Mouse (Mus musculus): Measurements from ENCODE around the gene Pck2. TPM values are rescaled to one million over a fixed set of nuclear protein-coding genes. Genes with fewer than 3 reads are reported as not detected.
A peak's percentile ranks its signal among the peaks of the same experiment; 100 is the strongest.

The Pck2 gene
- polyA plus RNA-seq, 2 experiments from 2014 or later, result 37.3 to 57.7 TPM

DNA sequence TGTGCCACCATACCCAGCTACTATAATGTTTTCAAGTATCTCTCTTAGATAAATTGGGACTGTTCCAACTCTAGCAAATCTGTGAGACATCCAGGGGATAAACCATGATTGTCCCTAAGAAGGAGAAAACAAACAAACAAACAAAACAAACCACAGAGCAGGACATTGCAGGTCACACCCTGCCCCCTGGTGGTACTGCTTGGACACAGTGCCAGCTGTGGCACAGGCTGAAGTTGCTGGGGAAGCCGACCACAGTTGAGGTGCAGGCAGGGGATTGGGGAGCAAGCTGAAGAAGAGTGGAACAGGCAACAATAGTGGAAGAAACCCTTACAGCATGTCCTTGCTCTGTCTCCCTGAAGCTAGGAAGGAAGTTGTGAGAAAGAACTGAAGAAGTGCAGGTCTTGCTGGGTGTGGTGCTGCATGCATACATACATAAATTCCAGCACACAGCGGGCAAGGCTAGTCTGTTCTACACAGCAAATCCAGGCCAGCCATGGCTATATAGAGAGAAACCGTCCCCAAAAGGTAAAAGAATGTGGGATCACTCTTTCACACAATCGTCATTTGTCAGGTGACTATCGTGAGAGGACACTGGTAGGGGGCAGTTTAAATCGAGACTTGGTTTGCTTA, 3.8 kb upstream of the Pck2 start:
- ATAC-seq, result no peak

DNA sequence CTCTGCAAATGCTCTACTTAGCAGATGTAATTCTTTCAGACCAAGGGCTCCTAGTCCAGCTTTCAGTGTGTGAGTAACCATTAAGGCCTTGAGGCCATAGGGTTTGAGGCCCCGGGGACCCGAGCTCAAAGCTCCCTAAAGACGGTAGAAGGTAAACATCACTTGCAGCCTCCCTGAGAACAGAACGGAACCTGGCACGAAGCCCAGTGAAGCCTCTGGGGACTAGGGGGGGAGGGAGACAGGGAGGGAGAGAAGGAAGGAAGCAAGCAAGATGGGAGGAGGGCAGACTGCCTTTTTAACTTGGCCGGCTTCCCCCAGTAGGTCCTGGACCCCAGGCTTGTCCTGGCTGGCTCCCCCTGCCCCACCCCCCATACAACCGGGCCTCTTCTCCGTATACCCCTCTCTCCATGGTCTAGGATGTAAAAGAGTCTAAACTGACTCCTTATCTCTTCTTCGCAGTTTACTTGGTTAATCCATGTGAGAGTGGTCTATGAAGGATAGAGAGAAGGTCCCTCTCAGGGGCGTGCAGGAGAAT, 788 bp downstream of the Pck2 start:
- ATAC-seq, result peak; percentile 48

DNA sequence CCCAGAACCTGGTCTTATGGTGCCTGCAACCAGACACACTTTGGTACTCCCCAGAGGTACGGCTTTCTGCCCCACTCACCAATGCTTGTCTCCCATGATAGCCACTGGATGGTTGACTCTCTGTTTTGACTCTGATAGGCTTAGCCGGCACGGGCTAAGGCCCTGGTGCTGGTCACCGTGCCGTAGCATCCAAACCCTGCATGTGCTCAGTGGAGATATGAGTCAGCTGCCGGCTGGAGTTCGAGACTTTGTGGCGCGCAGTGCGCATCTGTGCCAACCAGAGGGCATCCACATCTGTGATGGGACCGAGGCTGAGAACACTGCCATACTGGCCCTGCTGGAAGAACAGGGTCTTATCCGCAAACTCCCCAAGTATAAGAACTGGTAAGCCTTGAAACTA, 2.2 kb downstream of the Pck2 start:
- ATAC-seq, result no peak

DNA sequence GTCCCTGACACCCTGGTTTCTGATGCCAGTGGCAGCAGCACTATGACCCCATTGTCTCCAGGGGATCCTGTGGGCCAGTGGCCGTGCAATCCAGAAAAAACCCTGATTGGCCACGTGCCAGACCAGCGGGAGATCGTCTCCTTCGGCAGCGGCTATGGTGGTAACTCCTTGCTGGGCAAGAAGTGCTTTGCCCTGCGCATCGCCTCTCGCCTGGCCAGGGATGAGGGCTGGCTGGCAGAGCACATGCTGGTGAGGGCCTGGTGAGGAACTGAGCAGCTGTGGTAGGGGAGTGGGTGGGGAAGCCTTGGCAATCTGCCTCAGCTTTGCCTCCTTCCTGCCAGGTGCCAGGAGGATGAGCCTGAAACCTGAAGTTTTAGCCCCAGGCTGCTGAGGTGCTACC, 4.3 kb downstream of the Pck2 start:
- no peak for ATAC-seq

DNA sequence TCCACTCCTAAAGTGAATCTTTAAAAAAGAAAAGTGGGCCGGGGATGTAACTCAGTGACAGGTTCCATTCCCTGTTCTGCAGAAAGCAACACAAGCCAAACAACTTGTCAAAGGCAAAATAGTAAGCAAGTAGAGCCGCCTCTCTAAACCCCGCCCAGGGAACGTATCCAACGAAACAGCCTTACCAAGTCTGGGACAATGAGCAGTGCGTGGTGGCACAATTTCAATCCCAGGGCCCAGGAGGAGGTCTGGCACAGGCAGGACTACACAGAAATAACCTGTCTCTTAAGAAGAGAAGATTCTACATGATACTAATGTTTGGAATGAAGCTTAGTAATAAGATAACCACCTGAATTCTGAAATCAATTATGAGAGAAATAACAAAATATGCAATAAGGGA, 10.1 kb downstream of the Pck2 start:
- ATAC-seq, result no peak

DNA sequence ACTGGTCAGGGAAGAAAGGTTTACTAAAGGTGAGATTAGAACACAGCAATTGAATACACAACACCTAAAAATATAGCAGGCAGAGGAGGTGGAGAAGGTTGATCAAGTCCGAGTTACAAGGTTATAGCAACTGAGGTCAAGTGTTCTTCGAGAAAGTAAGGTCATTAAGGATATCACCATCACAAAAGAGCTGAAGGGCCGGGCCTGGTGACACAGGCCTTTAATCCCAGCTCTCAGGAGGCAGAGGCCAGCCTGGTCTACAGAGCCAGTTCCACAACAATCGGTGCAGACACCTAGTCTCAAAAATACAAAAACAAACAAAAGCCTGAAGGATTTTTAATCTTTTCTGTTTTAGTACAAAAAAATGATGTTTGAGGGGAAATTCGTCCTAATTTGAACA, 11.3 kb downstream of the Pck2 start:
- no peak for ATAC-seq

DNA sequence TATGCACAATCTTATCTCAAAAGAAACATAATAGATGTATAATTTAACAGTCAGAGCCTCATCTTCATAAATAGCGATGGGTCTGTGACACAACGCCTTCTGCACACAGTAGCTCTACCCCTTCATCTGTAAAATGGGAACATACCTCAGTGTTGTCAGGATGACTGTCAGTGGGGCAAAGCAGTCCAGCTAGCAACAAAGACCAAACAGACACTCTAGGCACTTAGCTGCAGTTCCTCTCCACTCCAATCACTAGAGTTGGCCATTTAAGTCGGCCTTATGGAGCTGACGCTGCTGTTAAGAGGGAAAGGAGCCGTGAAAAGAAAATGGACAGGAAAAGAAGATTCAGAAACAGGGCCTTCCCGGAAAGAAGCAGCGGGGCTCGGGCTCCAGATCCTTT, 11.7 kb downstream of the Pck2 start:
- no peak for ATAC-seq

DNA sequence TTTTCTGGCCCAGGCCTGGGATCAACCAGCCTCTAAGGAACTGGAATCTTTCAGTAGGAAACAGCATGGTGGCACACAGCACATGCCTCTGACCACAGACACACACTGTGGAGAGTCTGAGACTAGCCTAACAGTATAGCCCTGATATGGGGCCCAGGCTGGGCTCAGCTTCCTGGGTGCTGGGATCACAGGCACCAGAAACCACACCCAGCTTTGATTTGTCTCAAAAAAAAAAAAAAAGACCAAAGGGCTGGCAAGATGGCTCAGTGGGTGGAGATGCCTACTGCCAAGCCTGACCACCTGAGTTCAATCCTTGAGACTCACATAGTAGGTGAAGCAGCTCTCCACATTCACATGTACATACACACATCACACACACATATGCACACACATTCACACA, 14.6 kb downstream of the Pck2 start:
- no peak for ATAC-seq

DNA sequence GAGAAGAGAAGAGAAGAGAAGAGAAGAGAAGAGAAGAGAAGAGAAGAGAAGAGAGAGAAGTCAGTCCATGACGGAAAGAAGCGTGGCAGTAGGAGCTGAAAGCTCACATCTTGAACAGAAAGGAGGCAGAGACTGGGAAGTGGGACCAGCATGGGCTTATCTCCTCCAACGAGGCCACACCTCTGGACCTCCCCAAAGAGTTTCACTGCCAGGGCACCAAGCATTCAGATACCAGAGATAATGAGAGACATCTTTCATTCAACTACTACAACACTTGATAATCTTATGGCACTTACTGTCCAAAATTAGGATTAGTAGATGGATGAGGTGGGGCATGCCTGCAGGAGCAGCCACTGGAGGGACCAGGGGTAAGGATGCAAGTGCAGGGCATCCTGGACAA, 15.7 kb downstream of the Pck2 start:
- no peak for ATAC-seq

DNA sequence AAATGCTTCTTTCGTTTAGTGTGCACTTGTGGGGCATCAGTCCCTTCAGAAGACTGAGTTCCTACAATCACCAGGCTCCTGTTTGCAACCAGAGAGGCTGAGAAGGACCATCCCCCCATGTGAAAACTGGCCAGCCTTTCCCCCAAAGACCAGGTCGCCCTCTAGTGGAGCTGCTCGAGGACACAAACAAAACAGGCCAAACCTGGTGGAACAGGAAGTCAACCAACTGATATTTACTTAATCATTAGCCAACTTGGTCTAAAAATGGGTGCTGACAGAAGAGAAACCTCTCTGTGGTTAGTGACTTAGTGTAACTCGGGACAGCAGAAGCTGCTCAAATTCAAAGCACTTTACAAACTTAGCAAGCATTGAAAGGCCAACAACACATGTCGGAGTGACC, 16.9 kb downstream of the Pck2 start:
- ATAC-seq, result peak; percentile 10

DNA sequence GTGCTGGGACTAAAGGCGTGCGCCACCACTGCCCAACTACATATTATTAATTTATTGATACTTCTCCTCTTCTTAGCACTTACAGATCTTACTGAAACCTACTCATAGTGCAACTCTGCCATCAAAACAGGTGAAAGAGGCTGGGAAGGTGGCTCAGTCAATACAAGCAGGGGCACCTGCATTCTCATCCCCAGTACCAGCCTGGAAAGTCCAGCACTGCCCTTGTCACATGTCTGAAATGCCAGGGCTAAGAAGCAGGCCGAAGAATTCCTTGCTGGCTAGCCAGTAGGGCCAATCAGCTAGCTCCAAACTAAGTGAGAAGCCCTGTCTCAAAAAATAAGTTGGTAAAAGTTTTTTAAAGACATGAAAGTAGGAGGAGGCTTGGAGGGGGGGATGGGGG, 17.5 kb downstream of the Pck2 start:
- no peak for ATAC-seq

DNA sequence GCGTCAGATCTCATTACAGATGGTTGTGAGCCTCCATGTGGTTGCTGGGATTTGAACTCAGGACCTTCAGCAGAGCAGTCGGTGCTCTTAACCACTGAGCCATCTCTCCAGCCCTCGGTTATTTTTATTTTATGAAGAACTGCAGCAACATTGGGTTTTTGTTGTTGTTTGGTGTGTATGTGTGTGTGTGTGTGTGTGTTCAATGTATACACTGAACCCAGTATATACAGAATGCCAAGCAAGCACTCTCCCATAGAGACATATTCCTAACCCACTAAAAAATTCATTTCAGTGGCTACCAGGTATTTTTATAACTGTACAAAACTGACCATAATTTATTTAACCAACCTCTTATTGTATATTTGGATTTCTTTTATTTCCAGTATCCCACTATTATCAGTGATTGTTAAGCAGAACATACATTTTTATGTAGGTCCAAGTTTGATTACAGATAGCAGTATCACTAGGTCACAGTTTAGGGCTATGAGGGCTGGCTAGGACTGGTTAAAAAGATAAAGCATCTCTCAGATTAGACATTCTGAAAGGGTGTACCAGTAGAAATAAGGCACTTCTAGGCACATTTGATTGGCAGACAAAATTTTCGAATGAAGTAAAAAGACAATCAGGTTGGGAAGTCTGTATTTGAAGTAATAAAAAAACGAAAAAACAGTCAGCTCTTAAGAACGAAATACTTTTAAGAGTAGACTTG, 18.8 kb downstream of the Pck2 start:
- ATAC-seq, result no peak

DNA sequence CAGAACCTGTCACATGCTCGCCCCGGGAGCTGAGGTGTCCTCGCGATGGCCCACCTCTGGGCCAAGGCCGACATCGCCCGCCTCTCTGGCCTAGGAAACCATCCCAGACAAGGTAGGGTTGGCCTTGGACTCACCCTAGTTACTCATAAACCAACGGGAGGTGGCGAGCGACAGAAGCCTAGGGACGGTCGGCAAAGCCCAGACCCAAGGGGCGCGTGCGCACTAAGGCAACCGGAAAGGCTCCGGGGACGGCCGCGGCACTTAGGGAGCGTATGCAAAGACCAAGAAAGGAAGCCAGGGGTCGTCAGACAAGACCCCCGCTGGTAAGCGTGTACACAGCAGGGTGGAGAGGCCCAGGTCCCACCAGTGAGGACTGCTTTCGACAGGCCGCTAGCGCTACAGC, 19.7 kb downstream of the Pck2 start, which contains the start of gene Dcaf11:
Gene Dcaf11 (plus strand): TSS at position 208 of the 403 bp plus-strand sequence.
- peak; percentile 37 for ATAC-seq

DNA sequence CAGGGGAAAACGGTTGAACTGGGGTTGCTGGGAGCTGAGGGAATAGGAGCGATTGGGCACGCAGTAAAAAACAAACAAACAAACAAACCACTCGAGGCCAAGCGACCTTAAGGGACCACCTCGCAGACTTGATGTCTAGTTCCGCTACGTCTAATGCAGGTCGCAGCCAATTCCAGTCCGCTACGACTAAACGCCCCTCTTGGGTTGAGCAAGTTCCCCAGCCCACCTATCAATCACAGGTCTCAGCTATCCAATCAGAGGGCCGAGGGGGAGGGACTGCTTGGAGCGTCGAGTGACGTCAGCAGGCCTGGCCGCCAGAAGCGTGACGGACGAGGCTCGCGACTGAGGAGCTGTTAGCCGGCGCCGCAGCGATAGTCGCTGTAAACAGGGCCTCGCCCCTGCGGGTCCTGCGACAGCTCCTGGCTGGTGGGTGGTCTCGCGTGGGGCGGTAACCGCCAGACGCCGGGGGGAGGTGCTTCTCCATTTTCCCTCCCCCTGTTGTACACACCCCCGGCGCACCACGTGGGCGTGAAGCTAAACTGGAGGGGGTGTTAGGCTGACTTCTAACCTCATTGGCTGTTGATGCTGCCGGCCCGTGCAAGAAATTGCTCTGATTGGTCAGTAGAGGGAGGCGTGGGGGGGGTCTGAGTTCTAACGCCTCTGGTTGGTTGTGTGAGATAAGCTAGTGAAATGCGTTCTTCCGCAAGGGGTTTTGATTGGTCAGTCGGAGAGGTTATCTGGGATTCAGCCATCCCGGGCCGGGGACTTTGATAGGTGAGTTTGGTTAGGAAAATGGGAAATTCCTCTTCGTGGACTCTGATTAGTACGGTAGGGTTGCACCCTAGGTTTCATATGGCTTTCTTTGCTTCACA, 20.4 kb downstream of the Pck2 start, which contains the start of gene A730061H03Rik:
Gene A730061H03Rik (minus strand): TSS at position 205 of the 872 bp plus-strand sequence.
- ATAC-seq, result peak; percentile 86

DNA sequence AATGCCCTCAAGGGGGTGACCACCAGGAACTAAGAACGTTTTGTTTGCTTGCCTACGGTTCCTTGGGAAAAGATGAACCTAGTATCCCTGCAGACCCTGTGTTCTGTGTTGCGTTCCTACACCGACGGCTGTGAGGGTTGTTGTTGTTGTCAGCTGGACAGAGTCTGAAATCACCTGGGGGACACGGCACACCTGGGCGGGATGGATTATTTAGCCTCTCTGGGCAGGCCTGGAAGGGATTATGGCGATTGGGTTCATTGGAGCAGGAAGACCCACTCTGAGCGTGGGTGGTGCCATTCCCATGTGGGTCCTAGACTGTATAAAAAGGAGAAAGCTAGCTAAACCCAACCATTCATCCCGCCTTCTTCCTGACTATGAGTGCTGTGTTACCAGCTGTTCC, 21.8 kb downstream of the Pck2 start:
- ATAC-seq, result no peak

DNA sequence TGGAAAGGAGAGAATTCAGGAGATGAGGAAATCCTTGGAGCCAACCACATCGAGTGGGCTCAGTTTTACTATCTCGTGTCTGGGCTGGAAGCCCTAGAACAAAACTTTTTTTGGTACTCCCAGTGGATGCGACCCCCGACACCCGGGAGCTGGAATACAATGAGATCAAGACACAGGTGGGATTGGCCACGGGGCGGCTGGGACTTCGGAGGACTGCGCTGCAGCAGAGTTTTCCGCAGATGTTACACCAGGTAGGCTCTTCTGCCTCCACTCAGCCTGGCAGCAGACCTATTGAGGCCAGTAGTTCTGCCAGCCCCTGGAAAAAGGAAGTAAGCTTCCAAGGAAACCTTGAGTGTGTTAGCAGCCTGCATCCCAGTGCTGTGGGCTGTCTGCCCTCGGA, 23.2 kb downstream of the Pck2 start:
- no peak for ATAC-seq

DNA sequence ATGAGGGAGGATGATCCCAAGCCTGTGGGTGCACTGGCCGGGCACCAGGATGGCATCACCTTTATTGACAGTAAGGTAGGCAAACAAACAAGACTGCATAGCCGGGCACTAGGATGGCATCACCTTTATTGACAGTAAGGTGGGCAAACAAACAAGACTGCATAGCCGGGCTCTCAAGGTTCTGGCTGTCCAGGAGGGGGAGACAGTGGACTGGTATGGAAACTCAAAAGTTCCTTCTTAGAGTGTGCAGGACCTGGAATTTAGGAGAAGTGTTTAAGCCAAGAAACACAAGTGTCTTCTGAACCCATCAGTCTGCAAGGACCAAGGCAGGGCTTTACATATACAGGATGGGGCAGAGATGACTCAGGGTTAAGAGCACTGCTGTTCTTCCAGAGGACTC, 25.7 kb downstream of the Pck2 start:
- no peak for ATAC-seq

DNA sequence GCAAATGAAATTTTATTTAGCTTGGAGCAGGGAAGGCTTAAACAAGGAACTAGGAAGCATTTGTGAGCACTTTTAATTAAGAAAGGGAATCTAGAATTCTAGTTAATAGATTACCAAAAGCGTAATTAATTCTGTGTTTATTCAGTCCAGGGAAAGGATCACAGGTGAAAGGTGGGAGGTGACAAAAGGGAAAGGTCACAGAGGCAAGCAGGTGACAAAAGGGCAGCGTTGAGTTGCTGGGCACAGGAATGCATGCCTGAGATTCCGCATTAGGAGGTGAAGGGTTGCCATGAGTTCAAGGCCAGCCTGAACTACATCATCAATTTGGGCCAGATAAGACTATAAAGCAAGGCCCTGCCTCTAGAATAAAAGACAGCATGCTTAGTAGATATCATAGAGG, 27.4 kb downstream of the Pck2 start:
- ATAC-seq, result no peak

DNA sequence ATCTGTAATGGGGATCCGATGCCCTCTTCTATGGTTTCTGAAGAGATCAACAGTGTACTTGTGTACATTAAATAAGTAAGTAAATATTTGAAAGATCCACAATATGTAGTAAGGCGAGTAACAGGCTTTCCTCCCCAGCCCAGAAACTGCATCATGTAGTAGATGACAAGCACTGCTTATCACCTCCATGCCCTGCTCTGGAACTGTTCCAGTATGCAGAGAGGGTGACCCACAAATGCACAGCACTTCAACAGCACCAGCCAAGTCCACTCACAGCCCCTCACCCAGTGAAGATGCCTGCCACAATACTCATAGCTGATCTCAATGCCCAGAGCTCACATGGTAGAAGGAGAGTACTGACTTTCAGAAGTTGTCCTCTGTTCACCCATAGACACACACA, 30.5 kb downstream of the Pck2 start:
- no peak for ATAC-seq

DNA sequence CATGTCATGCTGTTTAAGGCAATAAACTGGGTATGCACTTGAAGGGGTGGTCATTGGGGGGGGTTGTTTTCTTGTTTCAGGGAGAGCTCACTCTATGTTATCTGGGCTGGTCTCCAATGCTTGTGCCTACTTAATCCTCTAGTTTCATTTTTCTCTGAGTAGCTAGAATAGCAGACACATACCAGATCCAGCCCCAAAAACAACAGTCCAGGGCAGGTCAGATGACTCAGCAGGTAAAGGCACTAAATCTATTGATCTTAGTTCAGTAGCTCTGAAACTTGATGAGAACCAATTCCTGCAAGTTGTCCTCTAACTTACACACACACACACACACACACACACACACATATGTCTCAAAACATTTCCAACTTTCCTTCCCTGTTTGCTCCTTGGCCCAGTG, 31.7 kb downstream of the Pck2 start:
- no peak for ATAC-seq

DNA sequence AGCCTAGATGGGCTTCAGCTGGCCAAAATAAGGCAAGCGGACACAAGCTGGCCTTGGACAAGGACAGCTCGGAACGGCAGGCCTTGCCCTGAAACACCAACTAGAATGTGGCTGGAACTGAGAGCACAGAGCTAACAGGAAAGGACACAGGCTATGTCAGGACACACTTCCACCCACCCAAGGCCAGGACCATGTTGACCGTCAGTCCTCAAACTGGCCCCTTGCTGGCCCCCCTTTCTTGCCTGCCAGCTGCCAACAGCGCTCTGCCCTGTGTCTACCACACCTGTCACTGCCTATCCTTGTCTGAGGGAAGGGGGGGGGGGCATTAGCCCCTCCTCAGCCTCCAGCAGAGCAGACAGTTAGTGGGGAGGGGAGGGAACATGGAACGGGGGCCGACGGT, 35.2 kb downstream of the Pck2 start, which contains the start of gene Fitm1:
Gene Fitm1 (plus strand): TSS at position 316 of the 400 bp plus-strand sequence.
- no peak for ATAC-seq

DNA sequence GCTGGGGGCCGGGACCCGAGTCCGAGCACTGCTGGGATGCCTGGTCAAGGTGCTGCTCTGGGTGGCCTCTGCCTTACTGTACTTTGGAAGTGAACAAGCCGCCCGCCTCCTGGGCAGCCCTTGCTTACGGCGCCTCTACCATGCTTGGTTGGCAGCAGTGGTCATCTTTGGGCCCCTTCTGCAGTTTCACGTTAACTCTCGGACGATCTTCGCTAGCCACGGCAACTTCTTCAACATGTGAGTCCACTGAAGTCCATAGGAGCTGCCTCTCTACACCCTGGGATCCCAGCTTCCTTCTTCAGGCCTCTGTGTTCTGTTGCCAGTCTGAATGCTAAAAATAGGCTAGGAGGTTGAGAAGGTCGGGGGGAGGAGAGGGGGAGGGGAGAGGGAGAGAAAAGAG, 35.6 kb downstream of the Pck2 start:
- no peak for ATAC-seq

DNA sequence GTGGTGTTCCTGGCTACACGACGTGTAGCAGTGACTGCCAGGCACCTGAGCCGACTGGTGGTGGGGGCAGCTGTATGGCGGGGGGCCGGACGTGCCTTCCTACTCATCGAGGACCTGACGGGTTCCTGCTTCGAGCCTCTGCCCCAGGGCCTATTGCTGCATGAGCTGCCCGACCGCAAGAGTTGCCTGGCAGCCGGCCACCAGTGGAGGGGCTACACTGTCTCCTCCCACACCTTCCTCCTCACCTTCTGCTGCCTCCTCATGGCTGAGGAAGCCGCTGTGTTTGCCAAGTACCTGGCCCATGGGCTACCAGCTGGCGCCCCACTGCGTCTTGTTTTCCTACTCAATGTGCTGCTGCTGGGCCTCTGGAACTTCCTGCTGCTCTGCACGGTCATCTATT, 36.3 kb downstream of the Pck2 start:
- ATAC-seq, result no peak
